Mouse (Mus musculus): ENCODE data around the gene Cyb561d1. TPM values are rescaled to one million over a fixed set of nuclear protein-coding genes. Genes with fewer than 3 reads are reported as not detected.
A peak's percentile ranks its signal among the peaks of the same experiment; 100 is the strongest.

The Cyb561d1 gene
- polyA plus RNA-seq, 1 experiment from 2014 or later = 2.3 TPM

DNA sequence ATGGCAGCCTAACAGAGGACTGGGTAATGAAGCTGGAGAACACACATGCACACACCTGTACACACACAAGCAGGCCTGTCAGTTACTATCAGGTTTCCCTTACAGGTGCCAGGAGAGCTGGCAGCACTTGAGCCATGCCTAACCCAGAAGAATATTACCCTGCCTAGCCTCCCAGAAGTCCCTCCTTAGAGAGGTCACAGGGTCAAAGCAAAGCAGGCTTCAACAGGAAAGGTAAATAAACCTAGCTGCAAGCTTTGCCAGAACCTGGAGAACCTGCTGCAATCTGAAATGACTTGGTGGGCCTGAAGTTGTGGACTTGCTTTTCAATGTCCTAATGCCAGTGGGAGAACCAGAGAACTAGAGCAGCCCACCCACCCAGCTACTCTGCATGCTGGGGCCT lies 1.5 kb upstream of the Cyb561d1 start:
- H3K27ac ChIP-seq (replicated peaks) = no peak overlapping the region
- ATAC-seq (ENCODE audit: extremely low read depth, insufficient number of reproducible peaks, low FRiP score, low TSS enrichment) = no peak
- no peaks in the 10 kb centered on the region for H3K27me3 ChIP-seq (replicated peaks)
- no peak overlapping the region for H3K4me3 ChIP-seq
- no peak overlapping the region for H3K4me2 ChIP-seq
- H3K9ac ChIP-seq = no peak overlapping the region
- no peaks in the 10 kb centered on the region for H3K9me3 ChIP-seq
- peaks cover 64% of the 10 kb centered on the region for H3K36me3 ChIP-seq
- H3K4me1 ChIP-seq = peaks cover 30% of the 10 kb centered on the region

DNA sequence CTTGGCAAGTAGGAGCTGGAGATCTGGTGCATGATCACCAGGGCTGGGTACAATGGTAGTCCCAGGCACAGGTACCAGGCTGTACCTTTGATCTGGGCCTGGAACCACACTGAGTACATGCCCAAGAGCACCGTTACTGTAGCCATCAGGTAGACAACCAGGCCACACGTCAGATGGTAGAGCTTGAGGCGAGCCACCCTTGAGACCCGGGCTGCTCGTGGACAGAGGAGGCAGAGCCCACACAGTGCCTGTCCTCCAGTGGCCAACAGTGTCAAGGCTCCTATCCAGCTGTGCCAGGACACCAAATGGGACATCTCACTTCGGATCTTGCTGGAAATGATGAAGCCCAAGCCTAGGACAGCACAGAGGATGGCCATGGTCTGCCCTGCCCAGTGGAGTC lies 1.8 kb downstream of the Cyb561d1 start:
- H3K9me3 ChIP-seq = no peaks in the 10 kb centered on the region
- peaks cover 51% of the 10 kb centered on the region for H3K4me1 ChIP-seq
- no peak overlapping the region; the same call in 1 of the 2 replicates for H3K4me3 ChIP-seq
- 89% methylated on average over 6 of the region's 6 CpGs for WGBS
- H3K27me3 ChIP-seq (replicated peaks) = no peaks in the 10 kb centered on the region
- H3K36me3 ChIP-seq = peaks cover 31% of the 10 kb centered on the region
- ATAC-seq (ENCODE audit: extremely low read depth, insufficient number of reproducible peaks, low FRiP score, low TSS enrichment) = no peak
- H3K27ac ChIP-seq (replicated peaks) = no peak overlapping the region
- peak overlapping the region; percentile 85; the same call in 1 of the 2 replicates for H3K9ac ChIP-seq
- H3K4me2 ChIP-seq = peak overlapping the region; percentile 76

- peak overlapping the region; percentile 67 for H3K9ac ChIP-seq
- peaks cover 12% of the 10 kb centered on the region for H3K36me3 ChIP-seq
- peak overlapping the region; percentile 56 for H3K4me2 ChIP-seq
- H3K9me3 ChIP-seq = no peaks in the 10 kb centered on the region
- H3K27ac ChIP-seq (replicated peaks) = no peak overlapping the region
- ATAC-seq (ENCODE audit: extremely low read depth, insufficient number of reproducible peaks, low FRiP score, low TSS enrichment) = no peak
- H3K27me3 ChIP-seq (replicated peaks) = no peaks in the 10 kb centered on the region
- H3K4me3 ChIP-seq = peak overlapping the region; percentile 13; the same call in 1 of the 2 replicates
- 14% methylated on average over 14 of the region's 14 CpGs for WGBS
- peaks cover 62% of the 10 kb centered on the region for H3K4me1 ChIP-seq
These were observed 3.9 kb downstream of the Cyb561d1 start for GRCm38 (mm10) chr3:108197066-108197497.

DNA sequence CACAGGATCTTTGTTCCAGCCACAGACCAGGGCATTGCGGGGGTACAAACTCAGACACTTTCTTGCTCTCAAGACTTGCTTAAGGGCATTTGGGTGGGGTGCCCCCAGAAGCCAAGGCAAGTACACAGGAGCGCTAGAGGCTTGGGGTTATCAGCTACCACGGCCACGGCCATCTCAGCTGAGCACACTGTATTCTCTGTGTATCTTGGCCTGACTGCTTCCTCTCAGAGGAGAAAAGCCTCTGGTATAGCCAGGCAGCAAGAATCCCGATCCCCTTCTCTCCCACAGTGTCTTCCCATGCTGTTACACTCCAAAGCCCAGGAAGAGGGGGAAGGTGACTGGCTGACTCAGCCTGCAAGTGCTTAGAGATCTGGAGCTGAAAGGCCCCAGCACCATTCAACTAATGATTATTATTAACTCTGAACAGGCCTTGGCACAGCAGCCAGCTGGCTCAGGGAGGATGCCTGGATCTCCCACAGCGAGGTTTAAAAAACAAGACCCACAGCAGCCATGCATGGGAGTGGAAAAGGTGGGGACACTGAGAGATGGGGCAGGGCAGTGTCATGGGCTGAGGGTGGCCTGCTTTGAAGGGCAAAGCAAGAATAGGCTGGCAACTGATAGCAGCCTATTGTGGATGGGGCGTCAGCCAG lies 4.9 kb downstream of the Cyb561d1 start:
- Histone ChIP-seq H3K4me1 (peaks cover 59% of the 10 kb centered on the region), H3K27me3 (replicated peaks) (no peaks in the 10 kb centered on the region), H3K36me3 (peaks cover 7% of the 10 kb centered on the region), H3K4me2 (no peak overlapping the region), H3K9me3 (no peaks in the 10 kb centered on the region), H3K27ac (replicated peaks) (peak overlapping the region; percentile 16), H3K4me3 (no peak overlapping the region), H3K9ac (peak overlapping the region; percentile 29)
- 57% methylated on average over 7 of the region's 7 CpGs for WGBS
- ATAC-seq (ENCODE audit: extremely low read depth, insufficient number of reproducible peaks, low FRiP score, low TSS enrichment) = no peak

- no peak for ATAC-seq (ENCODE audit: extremely low read depth, insufficient number of reproducible peaks, low FRiP score, low TSS enrichment)
- no peaks in the 10 kb centered on the region for H3K9me3 ChIP-seq
- H3K36me3 ChIP-seq = peaks cover 7% of the 10 kb centered on the region
- H3K4me1 ChIP-seq = peaks cover 57% of the 10 kb centered on the region
- H3K27ac ChIP-seq (replicated peaks) = no peak overlapping the region
- no peak overlapping the region for H3K9ac ChIP-seq
- H3K27me3 ChIP-seq (replicated peaks) = no peaks in the 10 kb centered on the region
- 72% methylated on average over 4 of the region's 4 CpGs for WGBS
- no peak overlapping the region for H3K4me2 ChIP-seq
- H3K4me3 ChIP-seq = no peak overlapping the region
These were observed 5.7 kb downstream of the Cyb561d1 start for GRCm38 (mm10) chr3:108195287-108195686.

DNA sequence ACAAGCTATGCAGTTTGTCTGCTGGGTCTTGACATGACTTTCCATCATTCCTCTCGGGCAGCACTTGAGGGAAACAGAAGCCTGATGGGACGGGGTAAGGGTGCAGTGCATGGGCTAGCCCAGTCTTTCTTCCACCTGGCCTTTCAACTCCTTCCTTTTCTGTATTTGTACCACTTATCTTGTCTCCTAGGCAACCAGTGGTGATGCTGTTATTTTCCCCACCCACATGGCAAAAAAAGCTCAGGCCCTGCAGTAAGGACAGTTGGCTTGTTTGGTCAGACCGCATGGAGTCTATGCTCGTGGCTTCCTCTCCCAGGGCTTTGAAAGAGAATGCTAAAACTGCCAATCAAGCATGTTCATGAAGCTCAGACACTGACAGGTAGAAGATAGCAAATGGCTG lies 7.3 kb downstream of the Cyb561d1 start:
- H3K9ac ChIP-seq = no peak overlapping the region
- H3K36me3 ChIP-seq = peaks cover 6% of the 10 kb centered on the region
- ATAC-seq (ENCODE audit: extremely low read depth, insufficient number of reproducible peaks, low FRiP score, low TSS enrichment) = no peak
- no peak overlapping the region for H3K4me2 ChIP-seq
- peaks cover 56% of the 10 kb centered on the region for H3K4me1 ChIP-seq
- H3K4me3 ChIP-seq = no peak overlapping the region
- H3K27ac ChIP-seq (replicated peaks) = no peak overlapping the region
- H3K9me3 ChIP-seq = no peaks in the 10 kb centered on the region
- H3K27me3 ChIP-seq (replicated peaks) = peaks cover under 1% of the 10 kb centered on the region; the same call in 1 of the 2 replicates
- WGBS = 38% methylated on average over 4 of the region's 4 CpGs

- no peaks in the 10 kb centered on the region for H3K36me3 ChIP-seq
- H3K27me3 ChIP-seq (replicated peaks) = peaks cover 29% of the 10 kb centered on the region
- H3K4me2 ChIP-seq = peak overlapping the region; percentile 15; the same call in 1 of the 2 replicates
- no peak for ATAC-seq (ENCODE audit: extremely low read depth, insufficient number of reproducible peaks, low FRiP score, low TSS enrichment)
- H3K27ac ChIP-seq (replicated peaks) = 0 out of 2 replicates have a peak overlapping the region, but pooled peaks have one; percentile 25
- no peak overlapping the region for H3K4me3 ChIP-seq
- WGBS = 59% methylated on average over 5 of the region's 5 CpGs
- no peaks in the 10 kb centered on the region for H3K9me3 ChIP-seq
- peaks cover 41% of the 10 kb centered on the region for H3K4me1 ChIP-seq
- H3K9ac ChIP-seq = peak overlapping the region; percentile 47
These were observed 11.1 kb downstream of the Cyb561d1 start for GRCm38 (mm10) chr3:108189897-108190296.

- Histone ChIP-seq H3K4me2 (no peak overlapping the region), H3K4me1 (peaks cover 36% of the 10 kb centered on the region), H3K27me3 (replicated peaks) (peaks cover 34% of the 10 kb centered on the region), H3K27ac (replicated peaks) (no peak overlapping the region), H3K4me3 (no peak overlapping the region), H3K36me3 (no peaks in the 10 kb centered on the region), H3K9ac (no peak overlapping the region), H3K9me3 (no peaks in the 10 kb centered on the region)
- 61% methylated on average over 9 of the region's 9 CpGs for WGBS
- ATAC-seq (ENCODE audit: extremely low read depth, insufficient number of reproducible peaks, low FRiP score, low TSS enrichment) = no peak
These were observed 12.1 kb downstream of the Cyb561d1 start for GRCm38 (mm10) chr3:108188716-108189490.

DNA sequence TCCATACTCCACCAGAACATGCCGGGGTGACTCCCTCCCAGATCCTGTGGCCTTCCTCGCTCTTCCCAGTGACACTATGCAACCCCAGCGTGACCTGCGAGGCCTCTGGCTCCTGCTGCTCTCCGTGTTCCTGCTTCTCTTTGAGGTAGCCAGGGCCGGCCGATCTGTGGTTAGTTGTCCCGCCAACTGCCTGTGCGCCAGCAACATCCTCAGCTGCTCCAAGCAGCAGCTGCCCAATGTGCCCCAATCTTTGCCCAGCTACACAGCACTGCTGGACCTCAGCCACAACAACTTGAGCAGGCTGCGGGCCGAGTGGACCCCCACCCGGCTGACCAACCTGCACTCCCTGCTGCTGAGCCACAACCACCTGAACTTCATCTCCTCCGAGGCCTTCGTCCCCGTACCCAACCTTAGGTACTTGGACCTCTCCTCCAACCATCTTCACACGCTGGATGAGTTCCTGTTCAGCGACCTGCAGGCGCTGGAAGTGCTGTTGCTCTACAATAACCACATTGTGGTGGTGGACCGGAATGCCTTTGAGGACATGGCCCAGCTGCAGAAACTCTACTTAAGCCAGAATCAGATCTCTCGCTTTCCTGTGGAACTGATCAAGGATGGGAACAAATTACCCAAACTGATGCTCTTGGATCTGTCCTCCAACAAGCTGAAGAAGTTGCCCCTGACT lies 13.8 kb downstream of the Cyb561d1 start:
- Histone ChIP-seq H3K4me2 (peak overlapping the region; percentile 95), H3K9me3 (no peaks in the 10 kb centered on the region), H3K36me3 (no peaks in the 10 kb centered on the region), H3K9ac (peak overlapping the region; percentile 88; the same call in 1 of the 2 replicates), H3K4me1 (peaks cover 26% of the 10 kb centered on the region), H3K4me3 (peak overlapping the region; percentile 80), H3K27ac (replicated peaks) (no peak overlapping the region), H3K27me3 (replicated peaks) (peaks cover 45% of the 10 kb centered on the region)
- 58% methylated on average over 20 of the region's 20 CpGs for WGBS
- ATAC-seq (ENCODE audit: extremely low read depth, insufficient number of reproducible peaks, low FRiP score, low TSS enrichment) = no peak

GRCm38 (mm10) chr3:108186098-108187047 lies 14.6 kb downstream of the Cyb561d1 start, which contains the start of gene Amigo1:
TSS of gene Amigo1 (plus strand) at chr3:108186335.
- no peaks in the 10 kb centered on the region for H3K9me3 ChIP-seq
- peaks cover 45% of the 10 kb centered on the region for H3K27me3 ChIP-seq (replicated peaks)
- WGBS = 2% methylated on average over 90 of the region's 100 CpGs
- H3K9ac ChIP-seq = peak within 1 kb of the TSS; percentile 88
- ATAC-seq (ENCODE audit: extremely low read depth, insufficient number of reproducible peaks, low FRiP score, low TSS enrichment) = peak; percentile 38
- peak within 1 kb of the TSS; percentile 80 for H3K4me3 ChIP-seq
- H3K27ac ChIP-seq (replicated peaks) = no peak within 1 kb of the TSS
- peak within 1 kb of the TSS; percentile 95 for H3K4me2 ChIP-seq
- H3K36me3 ChIP-seq = no peaks in the 10 kb centered on the region
- H3K4me1 ChIP-seq = peaks cover 24% of the 10 kb centered on the region
